Mouse (Mus musculus): ENCODE measurements around the gene Nek6. TPM values are rescaled to one million over a fixed set of nuclear protein-coding genes. Genes with fewer than 3 reads are reported as not detected.

Gene Nek6
- polyA plus RNA-seq, 1 experiment = 17.2 TPM

DNA sequence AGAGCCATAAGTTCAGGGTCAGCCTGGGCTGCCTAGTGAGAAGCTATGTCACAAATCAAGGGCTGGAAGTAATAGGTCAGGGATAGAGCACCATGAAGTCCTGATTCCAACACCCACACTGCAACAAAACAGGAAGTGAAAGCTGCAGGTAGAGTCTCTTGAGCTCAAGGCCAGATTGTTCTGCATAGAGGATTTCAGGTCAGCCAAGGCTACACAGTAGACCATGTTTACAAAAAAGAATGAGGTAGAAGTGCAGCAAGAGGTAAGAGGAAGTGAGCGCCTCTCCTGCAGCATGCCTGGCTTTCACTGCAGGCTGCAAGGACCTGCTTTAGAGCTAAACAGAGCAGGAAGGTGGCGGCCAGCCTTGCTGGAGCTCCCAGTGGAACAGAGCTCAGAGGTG lies 63.3 kb downstream of the Nek6 start:
- TF ChIP-seq POLR2A (IDR thresholded peaks at IDR 0.05; ENCODE audit: control insufficient read depth, extremely low read depth, insufficient read depth, low read length, poor library complexity) = no peak
- Histone ChIP-seq H3K4me3 (ENCODE audit: control insufficient read depth, insufficient read depth, low read length) (no peak overlapping the region), H3K4me1 (replicated peaks; ENCODE audit: control insufficient read depth, insufficient read depth, low read length) (no peaks in the 10 kb centered on the region), H3K27ac (ENCODE audit: control insufficient read depth, insufficient read depth, low read length) (no peak overlapping the region), H3K27me3 (ENCODE audit: control insufficient read depth, insufficient read depth, low read length) (no peaks in the 10 kb centered on the region), H3K36me3 (ENCODE audit: control insufficient read depth, insufficient read depth, low read length) (no peaks in the 10 kb centered on the region)
- DNase-seq = no peak
- 73% methylated on average over 2 of the region's 2 CpGs for WGBS

DNA sequence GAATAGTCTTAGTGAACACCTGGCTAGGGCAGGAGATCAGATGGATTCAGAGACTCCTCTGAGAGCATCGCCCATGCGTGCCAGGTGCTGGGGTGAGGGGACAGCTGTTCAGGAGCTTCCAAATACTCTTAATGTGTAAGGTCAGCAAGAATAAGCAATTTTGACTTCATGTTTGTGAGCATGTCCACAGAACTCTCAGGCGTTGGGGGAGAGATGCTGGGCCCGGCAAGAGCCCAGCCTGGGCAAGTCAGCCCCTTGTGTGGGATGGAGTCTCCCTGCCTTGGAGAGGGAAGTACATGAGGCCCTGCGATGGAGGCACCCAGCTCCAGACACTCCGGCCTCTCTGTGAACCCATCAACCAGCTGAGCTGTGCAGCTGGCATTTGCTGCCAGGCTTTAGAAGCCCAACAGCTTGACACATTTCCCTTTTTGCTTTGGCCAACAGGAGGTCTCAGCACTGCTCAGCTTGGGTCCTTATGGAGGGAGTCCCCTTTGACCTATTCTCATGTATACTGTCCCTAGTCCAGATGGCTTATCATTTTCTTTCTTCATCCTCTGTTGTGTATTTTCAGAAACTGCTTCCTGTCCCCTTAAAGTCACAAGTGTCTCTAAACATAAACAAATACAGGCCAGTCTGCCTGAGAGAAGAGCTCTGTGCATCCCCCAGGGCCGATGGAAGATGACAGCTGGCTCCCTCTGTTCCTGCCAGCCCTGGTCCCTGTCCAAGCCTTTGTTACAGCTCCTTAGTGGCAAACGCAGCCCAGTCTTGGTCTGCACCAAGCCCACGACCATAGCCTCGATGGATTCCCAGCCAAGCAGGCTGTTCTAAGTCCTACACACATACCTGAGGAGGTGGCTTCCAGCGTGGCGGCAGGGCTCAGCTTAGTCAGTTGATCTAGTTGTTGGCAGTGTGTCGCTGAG lies 67.4 kb downstream of the Nek6 start:
- Histone ChIP-seq H3K4me1 (replicated peaks; ENCODE audit: control insufficient read depth, insufficient read depth, low read length) (no peaks in the 10 kb centered on the region), H3K27ac (ENCODE audit: control insufficient read depth, insufficient read depth, low read length) (no peak overlapping the region), H3K36me3 (ENCODE audit: control insufficient read depth, insufficient read depth, low read length) (no peaks in the 10 kb centered on the region), H3K4me3 (ENCODE audit: control insufficient read depth, insufficient read depth, low read length) (no peak overlapping the region), H3K27me3 (ENCODE audit: control insufficient read depth, insufficient read depth, low read length) (no peaks in the 10 kb centered on the region)
- TF ChIP-seq CTCF (IDR thresholded peaks at IDR 0.05; ENCODE audit: borderline replicate concordance, control insufficient read depth, extremely low read depth, insufficient read depth, low read length, poor library complexity) = no peak
- no peak for TF ChIP-seq POLR2A (IDR thresholded peaks at IDR 0.05; ENCODE audit: control insufficient read depth, extremely low read depth, insufficient read depth, low read length, poor library complexity)
- 95% methylated on average over 13 of the region's 13 CpGs for WGBS
- DNase-seq = no peak

DNA sequence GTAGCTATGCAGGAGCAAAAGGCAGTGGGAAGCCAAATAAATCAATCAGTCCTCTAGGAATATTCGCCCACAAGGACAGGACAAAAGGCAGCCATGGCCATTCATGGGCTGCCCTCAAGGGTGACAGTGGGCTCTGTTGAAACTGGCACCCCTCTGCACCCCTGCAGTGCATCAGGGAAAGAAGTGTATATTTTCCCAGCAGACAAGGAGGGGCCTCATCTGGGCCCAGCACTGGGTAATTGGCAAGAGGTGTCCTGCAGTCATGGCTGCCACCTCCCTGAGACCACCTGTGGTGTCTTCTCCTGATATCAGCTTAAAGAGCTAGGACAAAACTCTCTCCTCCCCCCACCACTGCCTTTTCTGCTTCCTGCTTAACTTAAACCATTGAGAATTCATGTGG lies 68.1 kb downstream of the Nek6 start:
- TF ChIP-seq CTCF (IDR thresholded peaks at IDR 0.05; ENCODE audit: borderline replicate concordance, control insufficient read depth, extremely low read depth, insufficient read depth, low read length, poor library complexity) = no peak

DNA sequence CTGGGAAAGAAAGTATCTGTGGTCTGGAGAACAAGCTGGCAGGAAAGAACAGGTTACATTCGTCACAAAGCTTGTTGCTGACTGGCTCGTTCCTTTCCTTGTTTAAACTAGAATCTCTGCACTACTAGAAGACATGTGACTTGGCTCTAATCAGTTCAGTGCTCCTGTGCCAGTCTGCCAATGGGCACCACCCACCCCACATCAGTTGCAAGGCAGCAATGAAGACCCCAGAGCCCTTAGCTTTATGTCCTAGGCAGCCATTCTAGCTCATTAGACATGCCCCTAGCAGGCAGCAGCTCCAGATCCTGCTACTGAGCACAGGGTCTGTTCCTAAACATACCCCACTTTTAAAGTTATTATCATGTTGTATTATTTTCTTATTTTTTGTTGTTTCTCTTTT lies 72.5 kb downstream of the Nek6 start:
- Histone ChIP-seq H3K4me3 (ENCODE audit: control insufficient read depth, insufficient read depth, low read length) (no peak overlapping the region), H3K36me3 (ENCODE audit: control insufficient read depth, insufficient read depth, low read length) (peaks cover 10% of the 10 kb centered on the region), H3K27me3 (ENCODE audit: control insufficient read depth, insufficient read depth, low read length) (no peaks in the 10 kb centered on the region), H3K4me1 (replicated peaks; ENCODE audit: control insufficient read depth, insufficient read depth, low read length) (no peaks in the 10 kb centered on the region), H3K27ac (ENCODE audit: control insufficient read depth, insufficient read depth, low read length) (no peak overlapping the region)
- TF ChIP-seq POLR2A (IDR thresholded peaks at IDR 0.05; ENCODE audit: control insufficient read depth, extremely low read depth, insufficient read depth, low read length, poor library complexity) (no peak), CTCF (IDR thresholded peaks at IDR 0.05; ENCODE audit: borderline replicate concordance, control insufficient read depth, extremely low read depth, insufficient read depth, low read length, poor library complexity) (no peak)
- DNase-seq = no peak
- 92% methylated on average over 2 of the region's 2 CpGs for WGBS

More for the DNA sequence above, 68.1 kb downstream of the Nek6 start:
- no peak overlapping the region for H3K27ac ChIP-seq (ENCODE audit: control insufficient read depth, insufficient read depth, low read length)
- no peaks in the 10 kb centered on the region for H3K4me1 ChIP-seq (replicated peaks; ENCODE audit: control insufficient read depth, insufficient read depth, low read length)
- H3K4me3 ChIP-seq (ENCODE audit: control insufficient read depth, insufficient read depth, low read length) = no peak overlapping the region
- H3K27me3 ChIP-seq (ENCODE audit: control insufficient read depth, insufficient read depth, low read length) = no peaks in the 10 kb centered on the region
- WGBS = 89% methylated on average over 1 of the region's 1 CpGs
- no peak for DNase-seq
- no peaks in the 10 kb centered on the region for H3K36me3 ChIP-seq (ENCODE audit: control insufficient read depth, insufficient read depth, low read length)

DNA sequence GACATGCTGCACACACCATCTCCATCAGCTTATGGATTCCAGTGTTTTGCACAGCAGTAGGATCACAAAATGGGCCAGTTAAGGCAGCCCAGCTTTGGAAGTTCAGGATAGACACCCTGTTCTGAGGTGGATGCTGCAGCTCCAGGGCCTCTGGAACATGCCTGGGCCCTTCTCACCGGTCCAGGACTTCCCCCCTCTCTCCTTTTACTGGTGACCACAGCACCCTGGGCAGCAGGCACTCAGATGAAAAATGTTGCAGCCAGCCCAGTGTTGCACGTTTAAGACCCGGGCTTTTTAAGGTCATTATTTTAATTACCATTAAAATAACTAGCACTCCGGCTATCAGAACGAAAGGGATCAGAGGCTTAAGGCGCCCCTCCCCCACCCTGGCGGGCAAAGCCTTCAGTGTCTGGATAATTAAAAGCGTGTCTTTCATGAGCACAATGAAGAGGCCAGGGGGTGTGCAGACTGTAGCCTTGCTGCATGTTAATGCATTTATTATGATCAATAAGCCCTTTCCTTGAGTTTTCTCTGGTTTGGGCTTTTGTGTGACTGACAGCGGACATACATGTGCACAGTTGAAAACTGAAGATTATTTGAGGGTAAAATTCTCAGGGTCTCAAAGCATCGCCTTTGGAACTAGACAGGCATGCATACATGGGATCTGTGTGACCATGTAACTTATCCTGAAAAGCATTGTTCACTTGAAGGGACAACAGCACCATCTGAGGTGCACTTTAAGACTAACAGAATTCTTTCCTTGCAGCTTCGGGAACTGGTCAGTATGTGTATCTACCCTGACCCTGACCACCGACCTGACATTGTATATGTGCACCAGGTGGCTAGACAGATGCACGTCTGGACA lies 73.3 kb downstream of the Nek6 start:
- Histone ChIP-seq H3K27me3 (ENCODE audit: control insufficient read depth, insufficient read depth, low read length) (no peaks in the 10 kb centered on the region), H3K4me3 (ENCODE audit: control insufficient read depth, insufficient read depth, low read length) (no peak overlapping the region), H3K27ac (ENCODE audit: control insufficient read depth, insufficient read depth, low read length) (no peak overlapping the region), H3K36me3 (ENCODE audit: control insufficient read depth, insufficient read depth, low read length) (peaks cover 15% of the 10 kb centered on the region), H3K4me1 (replicated peaks; ENCODE audit: control insufficient read depth, insufficient read depth, low read length) (no peaks in the 10 kb centered on the region)
- 93% methylated on average over 13 of the region's 13 CpGs for WGBS
- TF ChIP-seq POLR2A (IDR thresholded peaks at IDR 0.05; ENCODE audit: control insufficient read depth, extremely low read depth, insufficient read depth, low read length, poor library complexity) (no peak), CTCF (IDR thresholded peaks at IDR 0.05; ENCODE audit: borderline replicate concordance, control insufficient read depth, extremely low read depth, insufficient read depth, low read length, poor library complexity) (no peak)
- no peak for DNase-seq

DNA sequence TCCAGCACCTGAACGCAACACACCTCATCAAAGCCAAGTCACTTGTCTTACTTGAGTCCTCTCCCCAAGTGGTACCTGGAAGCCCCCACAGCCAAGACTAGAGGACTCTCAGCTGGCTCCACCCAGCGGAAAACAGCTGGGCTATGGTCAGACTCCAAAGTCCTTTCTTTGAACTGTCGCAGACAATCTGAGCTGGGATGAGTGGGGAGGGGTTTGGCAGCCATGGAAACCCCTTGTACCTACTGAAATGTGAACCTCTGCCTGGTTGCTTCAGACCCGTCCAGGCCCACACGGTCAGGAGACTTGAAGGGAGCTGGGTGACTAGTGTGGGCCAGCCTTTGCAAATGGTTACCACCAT lies 73.9 kb downstream of the Nek6 start:
- H3K4me1 ChIP-seq (replicated peaks; ENCODE audit: control insufficient read depth, insufficient read depth, low read length) = no peaks in the 10 kb centered on the region
- no peak for DNase-seq
- H3K27ac ChIP-seq (ENCODE audit: control insufficient read depth, insufficient read depth, low read length) = no peak overlapping the region
- H3K36me3 ChIP-seq (ENCODE audit: control insufficient read depth, insufficient read depth, low read length) = peaks cover 21% of the 10 kb centered on the region
- H3K27me3 ChIP-seq (ENCODE audit: control insufficient read depth, insufficient read depth, low read length) = no peaks in the 10 kb centered on the region
- 96% methylated on average over 5 of the region's 5 CpGs for WGBS
- TF ChIP-seq POLR2A (IDR thresholded peaks at IDR 0.05; ENCODE audit: control insufficient read depth, extremely low read depth, insufficient read depth, low read length, poor library complexity) (no peak), CTCF (IDR thresholded peaks at IDR 0.05; ENCODE audit: borderline replicate concordance, control insufficient read depth, extremely low read depth, insufficient read depth, low read length, poor library complexity) (no peak)
- H3K4me3 ChIP-seq (ENCODE audit: control insufficient read depth, insufficient read depth, low read length) = no peak overlapping the region

Data from thymus, adult 2 months (tissue).